Mouse (Mus musculus) lung, adult 2 months (tissue): Measurements from ENCODE around the gene Rap1gap. TPM values are rescaled to one million over a fixed set of nuclear protein-coding genes. Genes with fewer than 3 reads are reported as not detected.
A peak's percentile ranks its signal among the peaks of the same experiment; 100 is the strongest.

Source experiments
- DNase-seq: peaks from one replicate; pipeline ENCODE4 v3.0.0; 2022
- H3K4me1 ChIP-seq: fragments of 200-500 bp; 2 replicates; pipeline ENCODE4 v1.6.1; 2011; ENCODE audit warnings: low read length; ENCODE audit not compliant: control insufficient read depth, insufficient read depth
- H3K4me3 ChIP-seq: fragments of 200-500 bp; replicated peaks from 2 replicates; pipeline ENCODE3; 2011; ENCODE audit warnings: low read depth, mild to moderate bottlenecking, control low read depth, low read length; ENCODE audit errors: extremely low read depth
- CTCF ChIP-seq: fragments of 200-500 bp; IDR thresholded peaks from 2 replicates; pipeline ENCODE4 v1.5.1; 2011; ENCODE audit warnings: mild to moderate bottlenecking, low read length, control low read depth; ENCODE audit not compliant: insufficient read depth
- POLR2A ChIP-seq: fragments of 200-500 bp; IDR thresholded peaks from 2 replicates; pipeline ENCODE4 v1.6.1; 2011; ENCODE audit warnings: low read depth, mild to moderate bottlenecking, control low read depth, low read length, borderline replicate concordance; ENCODE audit errors: extremely low read depth
- WGBS: fragments of 180-500 bp; shearing (Covaris S2); methylation state at CpG from one replicate; pipeline ENCODE4 v1.1.7; 2018; 5-methylcytosine and 5-hydroxymethylcytosine counted together
- polyA plus RNA-seq: library from polyadenylated mRNA; depleted of rRNA; stranded (reverse); fragments of >200 nt; gene quantifications from 2 replicates; pipeline ENCODE4 v1.2.3, GENCODE M21; 2012

Rap1gap gene
- polyA plus RNA-seq, 1 experiment, result 68.3 TPM

DNA sequence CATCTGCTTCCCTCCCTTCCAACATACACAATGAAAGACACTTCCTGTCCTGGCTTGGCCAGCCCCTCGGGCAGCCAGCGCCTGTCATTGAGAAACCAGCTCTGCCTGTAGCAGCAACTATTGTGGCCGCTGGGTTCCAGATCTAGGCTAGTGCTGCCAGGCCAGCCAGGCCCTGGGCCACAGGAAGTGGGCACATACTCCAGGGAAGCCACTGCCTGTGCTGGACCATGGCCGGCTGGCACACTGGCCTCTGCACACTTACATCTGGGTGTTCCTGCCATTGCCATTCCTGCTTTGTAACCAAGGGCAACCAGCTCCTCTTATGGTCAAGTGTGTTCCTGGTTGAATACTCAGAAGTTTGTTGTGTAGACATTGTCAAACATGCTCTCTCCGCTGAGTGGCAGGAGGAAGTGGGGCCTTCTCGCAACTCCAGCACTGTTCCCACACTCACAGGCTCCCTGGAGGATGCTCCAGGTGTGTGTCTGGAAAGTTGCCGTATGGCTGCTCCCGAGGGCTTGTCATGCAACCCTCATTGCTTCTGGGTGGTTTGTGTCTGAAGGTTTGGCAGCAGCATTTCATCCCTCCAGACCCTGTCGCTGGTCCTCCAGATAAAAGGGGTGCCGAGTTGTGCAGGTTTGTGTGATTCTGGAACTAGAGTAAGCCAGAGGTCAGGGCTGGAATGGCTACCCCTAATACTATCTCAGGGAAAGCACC lies 4.0 kb upstream of the Rap1gap start:
- TF ChIP-seq CTCF (no peak), POLR2A (no peak)
- peak; percentile 67 for DNase-seq
- Histone ChIP-seq H3K4me3 (no peak overlapping the region), H3K4me1 (peaks cover 16% of the 10 kb centered on the region)
- 42% methylated on average over 10 of the region's 10 CpGs for WGBS

DNA sequence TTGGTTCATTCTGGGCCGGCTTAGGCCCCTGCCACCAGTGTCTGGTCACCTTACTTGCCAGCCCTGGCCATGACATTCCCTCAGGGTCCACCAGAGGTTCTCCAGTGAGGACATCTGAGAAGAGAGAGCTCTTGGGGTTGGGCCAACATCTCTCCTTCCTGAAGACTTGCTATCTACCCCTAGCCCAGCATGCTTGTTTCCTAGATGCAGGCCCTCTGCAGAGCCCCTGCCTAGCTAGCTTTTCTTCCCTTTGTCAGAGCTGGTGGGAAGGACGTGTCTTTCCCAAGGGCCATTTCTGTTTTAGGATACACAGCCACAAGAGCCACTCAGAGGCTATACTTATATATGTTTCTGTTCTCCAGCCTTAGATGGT lies 3.5 kb upstream of the Rap1gap start:
- TF ChIP-seq POLR2A (no peak), CTCF (no peak)
- Histone ChIP-seq H3K4me3 (no peak overlapping the region), H3K4me1 (peaks cover 16% of the 10 kb centered on the region)
- no peak for DNase-seq
- 70% methylated on average over 2 of the region's 2 CpGs for WGBS

DNA sequence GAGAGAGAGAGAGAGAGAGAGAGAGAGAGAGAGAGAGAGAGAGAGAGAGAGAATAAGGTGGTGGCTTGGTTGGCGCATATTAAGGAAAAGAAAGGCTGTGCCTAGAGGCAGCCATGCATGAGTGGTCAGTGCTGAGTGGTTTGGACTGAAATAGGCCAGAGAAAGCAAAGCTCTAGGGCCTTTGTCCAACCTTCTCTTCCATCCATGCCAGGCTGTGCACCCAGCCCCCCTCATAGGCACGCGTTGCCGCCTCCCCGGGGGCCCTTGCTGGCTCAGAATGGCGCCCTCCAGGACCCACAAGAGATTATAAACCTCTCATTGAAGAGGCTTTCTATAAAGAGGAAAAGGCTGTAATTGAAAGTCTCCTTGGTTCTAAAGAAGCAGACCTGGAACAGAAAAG lies 3.0 kb upstream of the Rap1gap start:
- no peak for DNase-seq
- WGBS, result 74% methylated on average over 6 of the region's 6 CpGs
- H3K4me3 ChIP-seq, result no peak overlapping the region
- no peak for TF ChIP-seq CTCF
- TF ChIP-seq POLR2A, result no peak
- H3K4me1 ChIP-seq, result peaks cover 16% of the 10 kb centered on the region

DNA sequence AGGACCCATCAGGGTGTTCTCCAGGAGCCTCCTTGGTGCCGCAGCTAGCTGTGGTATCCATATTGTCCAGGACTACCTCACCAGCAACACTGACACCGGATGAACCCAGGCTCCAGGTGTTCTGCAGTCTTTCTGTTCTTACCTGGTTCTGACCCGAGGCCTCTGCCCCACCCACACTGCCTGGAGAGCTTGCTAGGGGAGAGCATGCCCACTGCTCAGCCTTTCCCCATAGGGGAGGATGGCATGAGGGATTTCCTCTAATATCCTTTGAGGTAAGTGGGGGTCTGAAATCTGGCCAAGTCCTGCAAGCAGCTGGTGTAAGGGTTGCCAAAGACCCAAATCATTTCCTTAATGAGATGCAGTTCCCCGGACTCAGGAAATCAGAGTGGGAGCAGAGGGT lies 1.0 kb upstream of the Rap1gap start:
- TF ChIP-seq POLR2A (no peak), CTCF (no peak)
- DNase-seq, result no peak
- 62% methylated on average over 4 of the region's 4 CpGs for WGBS
- Histone ChIP-seq H3K4me3 (no peak overlapping the region), H3K4me1 (peaks cover 16% of the 10 kb centered on the region)

DNA sequence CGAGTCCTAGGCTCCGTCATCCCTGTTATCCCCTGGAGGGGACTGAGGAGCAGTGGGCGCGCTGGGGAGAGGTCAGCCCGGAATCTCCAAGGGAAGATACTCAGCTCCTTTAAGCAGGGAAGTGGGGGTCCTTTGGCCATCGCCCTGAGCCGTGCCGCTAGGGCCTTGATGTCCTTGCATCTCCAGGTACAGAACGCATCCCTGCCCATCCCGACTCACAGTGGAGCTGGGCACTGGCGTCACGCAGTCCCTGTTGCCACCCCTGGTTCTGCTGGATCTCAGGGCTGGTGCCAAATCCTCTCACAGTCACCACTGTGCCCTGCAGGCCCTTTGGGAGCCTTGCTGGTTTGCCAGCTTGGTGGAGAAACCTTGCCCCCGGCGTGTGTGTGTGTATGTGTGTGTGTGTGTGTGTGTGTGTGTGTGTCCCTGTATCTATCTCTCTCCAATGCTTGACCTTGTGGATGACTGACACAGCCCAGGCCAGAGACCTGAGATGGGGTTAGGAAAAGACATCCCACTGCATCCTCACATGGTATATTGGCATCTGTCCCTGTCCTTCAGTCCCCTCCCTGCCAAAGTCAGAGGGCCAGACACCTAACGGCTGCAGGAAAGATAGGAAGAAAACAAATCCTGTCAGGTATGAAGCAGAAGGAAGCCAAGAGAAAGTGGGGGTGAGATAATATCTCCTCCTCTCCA lies 602 bp downstream of the Rap1gap start:
- H3K4me3 ChIP-seq, result peak overlapping the region; percentile 3

DNA sequence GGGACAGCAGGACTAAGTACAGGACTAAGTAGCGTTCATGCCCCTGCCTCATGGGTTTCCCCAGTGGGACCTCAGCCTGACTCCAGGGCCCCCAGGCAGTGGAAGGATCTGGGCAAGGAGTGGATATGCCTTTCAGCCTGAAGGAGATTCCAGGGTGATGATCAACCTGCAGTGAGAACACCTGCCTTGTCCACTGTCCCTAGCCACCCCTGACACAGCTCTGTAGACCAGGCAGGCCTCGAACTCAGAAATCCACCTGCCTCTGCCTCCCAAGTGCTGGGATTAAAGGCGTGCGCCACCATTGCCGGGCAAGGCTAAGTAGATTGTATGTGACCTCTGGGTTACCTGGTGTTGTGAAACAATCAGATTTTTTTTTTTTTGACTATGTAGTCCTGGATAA lies 1.3 kb downstream of the Rap1gap start:
- Histone ChIP-seq H3K4me1 (peaks cover 10% of the 10 kb centered on the region; the same call in 1 of the 2 replicates), H3K4me3 (no peak overlapping the region)
- 87% methylated on average over 5 of the region's 5 CpGs for WGBS
- TF ChIP-seq CTCF (no peak), POLR2A (no peak)
- DNase-seq, result no peak

More for the DNA sequence above, 602 bp downstream of the Rap1gap start:
- DNase-seq, result no peak
- H3K4me1 ChIP-seq, result peaks cover 16% of the 10 kb centered on the region
- WGBS, result 15% methylated on average over 15 of the region's 15 CpGs
- TF ChIP-seq CTCF (no peak), POLR2A (no peak)

DNA sequence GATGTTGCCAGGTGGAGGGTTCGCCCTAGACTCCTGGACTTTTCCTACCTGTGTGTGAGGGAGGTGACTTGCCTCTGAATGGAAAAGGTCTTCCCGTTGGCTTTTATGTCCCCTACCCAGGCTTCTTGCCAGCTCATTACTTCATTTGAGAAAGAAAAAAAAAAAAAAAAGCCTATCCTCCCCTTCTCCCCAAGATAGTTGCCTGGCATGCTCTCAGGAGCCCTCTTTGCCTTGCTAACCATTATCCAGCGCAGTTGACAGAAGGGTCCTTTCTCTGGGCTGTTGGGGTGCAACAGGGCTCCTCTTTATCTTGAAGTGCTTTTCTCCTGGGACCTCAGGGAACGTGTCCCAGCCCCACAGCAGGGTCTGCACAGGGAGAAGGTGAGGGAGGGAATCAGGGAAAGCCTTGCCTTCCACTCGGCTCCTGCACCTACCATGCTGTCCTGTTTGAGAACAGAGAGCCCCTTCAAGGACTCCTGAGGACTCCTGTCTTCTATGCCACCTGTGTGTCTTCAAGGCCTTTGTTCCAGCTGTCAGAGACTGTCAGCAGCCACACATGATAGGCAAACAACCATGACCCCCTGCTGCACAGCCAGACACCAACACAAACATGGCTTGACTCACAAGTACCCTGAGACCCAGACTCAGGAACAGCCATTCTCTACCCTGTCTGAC lies 1.9 kb downstream of the Rap1gap start:
- peaks cover 7% of the 10 kb centered on the region; the same call in 1 of the 2 replicates for H3K4me1 ChIP-seq
- no peak for DNase-seq
- TF ChIP-seq CTCF (no peak), POLR2A (no peak)
- no peak overlapping the region for H3K4me3 ChIP-seq
- WGBS, result 68% methylated on average over 5 of the region's 5 CpGs

DNA sequence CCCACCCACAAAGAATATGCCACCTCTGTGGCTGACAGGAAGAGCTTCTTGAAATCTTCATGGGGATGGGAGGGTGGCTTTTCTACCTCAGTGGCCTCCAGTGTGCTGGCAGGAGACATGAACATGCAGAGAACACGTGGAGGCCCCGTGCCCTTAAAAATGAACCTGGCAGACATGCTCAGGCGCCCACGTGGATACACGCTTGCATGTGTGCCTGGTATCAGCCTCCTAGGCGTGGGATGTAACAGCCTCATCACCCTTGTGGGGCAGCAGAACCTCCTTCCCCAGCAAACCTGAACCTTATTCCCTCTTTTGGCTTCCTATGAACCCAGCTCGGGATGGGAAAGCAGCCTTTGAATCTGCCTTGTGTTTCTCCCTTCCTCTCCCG lies 2.4 kb downstream of the Rap1gap start:
- DNase-seq, result no peak
- Histone ChIP-seq H3K4me1 (peaks cover 7% of the 10 kb centered on the region; the same call in 1 of the 2 replicates), H3K4me3 (no peak overlapping the region)
- TF ChIP-seq POLR2A, result no peak
- TF ChIP-seq CTCF, result no peak
- 70% methylated on average over 8 of the region's 8 CpGs for WGBS

DNA sequence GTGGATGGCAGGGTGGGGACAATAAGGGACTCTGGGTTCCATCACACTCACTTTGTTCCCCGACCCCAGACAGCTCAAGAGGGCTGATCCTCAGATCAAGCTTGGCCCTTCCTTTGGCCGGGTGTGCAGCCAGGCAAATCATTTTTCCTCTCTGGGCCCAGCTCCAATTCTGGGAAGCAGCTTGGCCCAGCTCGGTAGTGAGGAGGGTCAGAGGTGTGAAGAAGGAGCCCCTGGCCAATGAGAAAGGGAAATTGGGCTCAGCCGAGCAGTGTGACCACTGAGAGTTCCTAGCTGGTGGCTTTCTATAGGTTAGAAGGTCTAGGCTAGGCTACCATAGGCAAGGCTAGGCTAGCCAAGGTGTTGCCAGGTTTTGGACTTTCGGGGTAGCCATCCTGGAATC lies 3.2 kb downstream of the Rap1gap start:
- WGBS, result 43% methylated on average over 5 of the region's 5 CpGs

More for the DNA sequence above, 3.2 kb downstream of the Rap1gap start:
- TF ChIP-seq POLR2A (no peak), CTCF (no peak)
- Histone ChIP-seq H3K4me3 (no peak overlapping the region), H3K4me1 (peaks cover 7% of the 10 kb centered on the region; the same call in 1 of the 2 replicates)
- DNase-seq, result no peak
